Mouse (Mus musculus): ENCODE results near the gene Jph2. TPM values are rescaled to one million over a fixed set of nuclear protein-coding genes. Genes with fewer than 3 reads are reported as not detected.

Gene Jph2
- polyA plus RNA-seq, 1 experiment, result 20.6 TPM

GRCm38 (mm10) chr2:163349411-163349810 is 48.4 kb downstream of the Jph2 start:
- Histone ChIP-seq H3K4me1 (ENCODE audit: control insufficient read depth, insufficient read depth, insufficient read length, low read length) (no peaks in the 10 kb centered on the region), H3K4me3 (ENCODE audit: low read depth, low read length) (no peak overlapping the region), H3K27ac (ENCODE audit: insufficient read depth, low read depth, low read length) (no peak overlapping the region), H3K27me3 (ENCODE audit: control insufficient read depth, insufficient read depth, low read length) (no peaks in the 10 kb centered on the region), H3K36me3 (ENCODE audit: control insufficient read depth, insufficient read depth, low read length) (no peaks in the 10 kb centered on the region)
- no peak for TF ChIP-seq POLR2A (IDR thresholded peaks at IDR 0.05; ENCODE audit: low read depth, low read length)
- no peak for TF ChIP-seq CTCF (IDR thresholded peaks at IDR 0.05; ENCODE audit: extremely low read depth, insufficient read length, insufficient replicate concordance, low read depth, low read length)
- 59% methylated on average over 9 of the region's 9 CpGs for WGBS

GRCm38 (mm10) chr2:163348677-163349076 is 49.1 kb downstream of the Jph2 start:
- TF ChIP-seq POLR2A (IDR thresholded peaks at IDR 0.05; ENCODE audit: low read depth, low read length), result no peak
- TF ChIP-seq CTCF (IDR thresholded peaks at IDR 0.05; ENCODE audit: extremely low read depth, insufficient read length, insufficient replicate concordance, low read depth, low read length), result no peak

GRCm38 (mm10) chr2:163347517-163348184 is 50.1 kb downstream of the Jph2 start:
- Histone ChIP-seq H3K27ac (ENCODE audit: insufficient read depth, low read depth, low read length) (no peak overlapping the region), H3K4me3 (ENCODE audit: low read depth, low read length) (no peak overlapping the region), H3K27me3 (ENCODE audit: control insufficient read depth, insufficient read depth, low read length) (no peaks in the 10 kb centered on the region), H3K36me3 (ENCODE audit: control insufficient read depth, insufficient read depth, low read length) (no peaks in the 10 kb centered on the region), H3K4me1 (ENCODE audit: control insufficient read depth, insufficient read depth, insufficient read length, low read length) (no peaks in the 10 kb centered on the region)
- TF ChIP-seq POLR2A (IDR thresholded peaks at IDR 0.05; ENCODE audit: low read depth, low read length) (no peak), CTCF (IDR thresholded peaks at IDR 0.05; ENCODE audit: extremely low read depth, insufficient read length, insufficient replicate concordance, low read depth, low read length) (no peak)
- 73% methylated on average over 8 of the region's 8 CpGs for WGBS

More at GRCm38 (mm10) chr2:163348677-163349076, 49.1 kb downstream of the Jph2 start:
- 69% methylated on average over 7 of the region's 7 CpGs for WGBS
- Histone ChIP-seq H3K27me3 (ENCODE audit: control insufficient read depth, insufficient read depth, low read length) (no peaks in the 10 kb centered on the region), H3K4me1 (ENCODE audit: control insufficient read depth, insufficient read depth, insufficient read length, low read length) (no peaks in the 10 kb centered on the region), H3K27ac (ENCODE audit: insufficient read depth, low read depth, low read length) (peak overlapping the region; percentile 27; the same call in 1 of the 2 replicates), H3K4me3 (ENCODE audit: low read depth, low read length) (no peak overlapping the region), H3K36me3 (ENCODE audit: control insufficient read depth, insufficient read depth, low read length) (no peaks in the 10 kb centered on the region)

- 64% methylated on average over 11 of the region's 11 CpGs for WGBS
- Histone ChIP-seq H3K27me3 (ENCODE audit: control insufficient read depth, insufficient read depth, low read length) (no peaks in the 10 kb centered on the region), H3K27ac (ENCODE audit: insufficient read depth, low read depth, low read length) (no peak overlapping the region), H3K4me1 (ENCODE audit: control insufficient read depth, insufficient read depth, insufficient read length, low read length) (no peaks in the 10 kb centered on the region), H3K36me3 (ENCODE audit: control insufficient read depth, insufficient read depth, low read length) (no peaks in the 10 kb centered on the region), H3K4me3 (ENCODE audit: low read depth, low read length) (no peak overlapping the region)
- TF ChIP-seq POLR2A (IDR thresholded peaks at IDR 0.05; ENCODE audit: low read depth, low read length) (no peak), CTCF (IDR thresholded peaks at IDR 0.05; ENCODE audit: extremely low read depth, insufficient read length, insufficient replicate concordance, low read depth, low read length) (no peak)
Observed at GRCm38 (mm10) chr2:163346497-163346896, 51.3 kb downstream of the Jph2 start.

- Histone ChIP-seq H3K4me1 (ENCODE audit: control insufficient read depth, insufficient read depth, insufficient read length, low read length) (no peaks in the 10 kb centered on the region), H3K36me3 (ENCODE audit: control insufficient read depth, insufficient read depth, low read length) (no peaks in the 10 kb centered on the region), H3K4me3 (ENCODE audit: low read depth, low read length) (no peak overlapping the region), H3K27ac (ENCODE audit: insufficient read depth, low read depth, low read length) (no peak overlapping the region), H3K27me3 (ENCODE audit: control insufficient read depth, insufficient read depth, low read length) (no peaks in the 10 kb centered on the region)
- 55% methylated on average over 13 of the region's 13 CpGs for WGBS
- TF ChIP-seq POLR2A (IDR thresholded peaks at IDR 0.05; ENCODE audit: low read depth, low read length) (no peak), CTCF (IDR thresholded peaks at IDR 0.05; ENCODE audit: extremely low read depth, insufficient read length, insufficient replicate concordance, low read depth, low read length) (no peak)
Observed at GRCm38 (mm10) chr2:163344976-163345660, 52.7 kb downstream of the Jph2 start.

- WGBS, result 93% methylated on average over 4 of the region's 4 CpGs
- H3K4me1 ChIP-seq (ENCODE audit: control insufficient read depth, insufficient read depth, insufficient read length, low read length), result no peaks in the 10 kb centered on the region
- no peak for TF ChIP-seq POLR2A (IDR thresholded peaks at IDR 0.05; ENCODE audit: low read depth, low read length)
- TF ChIP-seq CTCF (IDR thresholded peaks at IDR 0.05; ENCODE audit: extremely low read depth, insufficient read length, insufficient replicate concordance, low read depth, low read length), result peak; percentile 53; the same call in 1 of the 2 replicates
Observed at GRCm38 (mm10) chr2:163343671-163344070, 54.1 kb downstream of the Jph2 start.

GRCm38 (mm10) chr2:163340263-163340662 is 57.5 kb downstream of the Jph2 start:
- H3K36me3 ChIP-seq (ENCODE audit: control insufficient read depth, insufficient read depth, low read length), result no peaks in the 10 kb centered on the region
- no peak overlapping the region for H3K4me3 ChIP-seq (ENCODE audit: low read depth, low read length)
- no peak overlapping the region for H3K27ac ChIP-seq (ENCODE audit: insufficient read depth, low read depth, low read length)
- TF ChIP-seq CTCF (IDR thresholded peaks at IDR 0.05; ENCODE audit: extremely low read depth, insufficient read length, insufficient replicate concordance, low read depth, low read length) (peak; percentile 81; the same call in 1 of the 2 replicates), POLR2A (IDR thresholded peaks at IDR 0.05; ENCODE audit: low read depth, low read length) (no peak)
- WGBS, result 17% methylated on average over 9 of the region's 9 CpGs
- H3K4me1 ChIP-seq (ENCODE audit: control insufficient read depth, insufficient read depth, insufficient read length, low read length), result no peaks in the 10 kb centered on the region
- peaks cover 10% of the 10 kb centered on the region for H3K27me3 ChIP-seq (ENCODE audit: control insufficient read depth, insufficient read depth, low read length)

More at GRCm38 (mm10) chr2:163343671-163344070, 54.1 kb downstream of the Jph2 start:
- no peak overlapping the region for H3K27ac ChIP-seq (ENCODE audit: insufficient read depth, low read depth, low read length)
- no peaks in the 10 kb centered on the region for H3K36me3 ChIP-seq (ENCODE audit: control insufficient read depth, insufficient read depth, low read length)
- H3K27me3 ChIP-seq (ENCODE audit: control insufficient read depth, insufficient read depth, low read length), result peaks cover 10% of the 10 kb centered on the region
- no peak overlapping the region for H3K4me3 ChIP-seq (ENCODE audit: low read depth, low read length)
